Mouse (Mus musculus) thymus, postnatal 0 days (tissue): ENCODE data around the gene Krtap1-5. TPM values are rescaled to one million over a fixed set of nuclear protein-coding genes. Genes with fewer than 3 reads are reported as not detected.

Experiments
- DNase-seq: peaks from one replicate; pipeline ENCODE4 v3.0.0-alpha.2; 2015; ENCODE audit warnings: low spot score
- polyA plus RNA-seq: library from polyadenylated mRNA; unstranded; fragments of >200 nt; fragmentation: Nextera tagmentation; extraction: Ambion mirVana; gene quantifications from 2 replicates; pipeline ENCODE4 v1.2.1, GENCODE M21; 2015

The Krtap1-5 gene
- polyA plus RNA-seq, 1 experiment from 2014 or later: not detected

- DNase-seq: no peak
Observed at GRCm38 (mm10) chr11:99547892-99548291, 32.9 kb downstream of the Krtap1-5 start.

- no peak for DNase-seq
Observed at GRCm38 (mm10) chr11:99539721-99540120, 41.1 kb downstream of the Krtap1-5 start.

Other genes with a start within 250 kb of the Krtap1-5 start
- not detected in 2 replicates for gene Krt26, start 243.1 kb downstream of the Krtap1-5 start, polyA plus RNA-seq
- 0.09 and 0.23 TPM in 2 replicates for gene Krt27, start 229.9 kb downstream of the Krtap1-5 start, polyA plus RNA-seq
- 0.27 and 0.30 TPM in 2 replicates for gene Krt28, start 206.1 kb downstream of the Krtap1-5 start, polyA plus RNA-seq
- 44.9 and 47.3 TPM in 2 replicates for gene Krt10, start 191.7 kb downstream of the Krtap1-5 start, polyA plus RNA-seq
- 0.52 and 0.63 TPM in 2 replicates for gene Krt12, start 158.8 kb downstream of the Krtap1-5 start, polyA plus RNA-seq
- gene Krt20, start 142.9 kb downstream of the Krtap1-5 start, polyA plus RNA-seq: 1.6 TPM in 2 replicates
- gene Krt23, start 87.9 kb downstream of the Krtap1-5 start, polyA plus RNA-seq: 1.8 and 2.4 TPM in 2 replicates
- not detected in 2 replicates for gene Krt39, start 59.7 kb downstream of the Krtap1-5 start, polyA plus RNA-seq
- gene Krt40, start 37.9 kb downstream of the Krtap1-5 start, polyA plus RNA-seq: not detected in 2 replicates
- gene Krtap3-3, start 30.2 kb downstream of the Krtap1-5 start, polyA plus RNA-seq: 0.33 TPM in 1 of 2 replicates, not detected in the other
- not detected in 2 replicates for gene Krtap3-2, start 24.2 kb downstream of the Krtap1-5 start, polyA plus RNA-seq
- not detected in 2 replicates for gene Gm11939, start 21.6 kb downstream of the Krtap1-5 start, polyA plus RNA-seq
- not detected in 2 replicates for gene Krtap3-1, start 14.4 kb downstream of the Krtap1-5 start, polyA plus RNA-seq
- not detected in 2 replicates for gene Krtap1-4, start 2.6 kb upstream of the Krtap1-5 start, polyA plus RNA-seq
- not detected in 2 replicates for gene Krtap1-3, start 10.3 kb upstream of the Krtap1-5 start, polyA plus RNA-seq
- not detected in 2 replicates for gene Krtap9-3, start 17.1 kb upstream of the Krtap1-5 start, polyA plus RNA-seq
- gene Gm11938, start 22.3 kb upstream of the Krtap1-5 start, polyA plus RNA-seq: not detected in 2 replicates
- gene Gm11937, start 29.2 kb upstream of the Krtap1-5 start, polyA plus RNA-seq: not detected in 2 replicates
- gene Krtap2-4, start 33.8 kb upstream of the Krtap1-5 start, polyA plus RNA-seq: not detected in 2 replicates
- gene Gm11562, start 39.4 kb upstream of the Krtap1-5 start, polyA plus RNA-seq: 0.27 TPM in 1 of 2 replicates, not detected in the other
- gene Krtap4-1, start 47.2 kb upstream of the Krtap1-5 start, polyA plus RNA-seq: not detected in 2 replicates
- not detected in 2 replicates for gene Krtap4-2, start 54.1 kb upstream of the Krtap1-5 start, polyA plus RNA-seq
- gene Krtap4-7, start 63.1 kb upstream of the Krtap1-5 start, polyA plus RNA-seq: not detected in 2 replicates
- gene Gm11555, start 69.2 kb upstream of the Krtap1-5 start, polyA plus RNA-seq: not detected in 2 replicates
- gene Gm11563, start 77.9 kb upstream of the Krtap1-5 start, polyA plus RNA-seq: not detected in 2 replicates
- gene Krtap4-6, start 84.9 kb upstream of the Krtap1-5 start, polyA plus RNA-seq: not detected in 2 replicates
- not detected in 2 replicates for gene Gm14190, start 109.7 kb upstream of the Krtap1-5 start, polyA plus RNA-seq
- not detected in 2 replicates for gene Gm14180, start 153.3 kb upstream of the Krtap1-5 start, polyA plus RNA-seq
- not detected in 2 replicates for gene Gm11595, start 191.9 kb upstream of the Krtap1-5 start, polyA plus RNA-seq
- not detected in 2 replicates for gene Krtap4-8, start 199.7 kb upstream of the Krtap1-5 start, polyA plus RNA-seq
- not detected in 2 replicates for gene Krtap4-9, start 204.2 kb upstream of the Krtap1-5 start, polyA plus RNA-seq
- gene Gm11596, start 212.5 kb upstream of the Krtap1-5 start, polyA plus RNA-seq: not detected in 2 replicates
- gene Gm11569, start 217.9 kb upstream of the Krtap1-5 start, polyA plus RNA-seq: not detected in 2 replicates
- not detected in 2 replicates for gene Gm11554, start 223.4 kb upstream of the Krtap1-5 start, polyA plus RNA-seq
- not detected in 2 replicates for gene Krtap4-13, start 228.9 kb upstream of the Krtap1-5 start, polyA plus RNA-seq
- not detected in 2 replicates for gene Gm11564, start 234.7 kb upstream of the Krtap1-5 start, polyA plus RNA-seq